Mouse (Mus musculus): ENCODE data around the gene Prickle2.
A peak's percentile ranks its signal among the peaks of the same experiment; 100 is the strongest.

The Prickle2 gene

GRCm38 (mm10) chr6:92575227-92575626 lies 130.7 kb downstream of the Prickle2 start:
- no peak for DNase-seq

- DNase-seq: no peak
These were observed 133.8 kb downstream of the Prickle2 start for GRCm38 (mm10) chr6:92572139-92572538.

- DNase-seq: no peak
These were observed 135.9 kb downstream of the Prickle2 start for GRCm38 (mm10) chr6:92570090-92570489.

GRCm38 (mm10) chr6:92569283-92569682 lies 136.7 kb downstream of the Prickle2 start:
- DNase-seq: no peak

GRCm38 (mm10) chr6:92559261-92559660 lies 146.7 kb downstream of the Prickle2 start:
- DNase-seq: no peak

GRCm38 (mm10) chr6:92555675-92556074 lies 150.3 kb downstream of the Prickle2 start:
- DNase-seq: peak; percentile 9

- no peak for DNase-seq
These were observed 152.9 kb downstream of the Prickle2 start for GRCm38 (mm10) chr6:92553086-92553485.

- no peak for DNase-seq
These were observed 156.7 kb downstream of the Prickle2 start for GRCm38 (mm10) chr6:92549246-92549645.

- DNase-seq: no peak
These were observed 160.8 kb downstream of the Prickle2 start for GRCm38 (mm10) chr6:92545204-92545603.

- no peak for DNase-seq
These were observed 162.1 kb downstream of the Prickle2 start for GRCm38 (mm10) chr6:92543825-92544224.

GRCm38 (mm10) chr6:92542402-92543101 lies 163.4 kb downstream of the Prickle2 start:
- no peak for DNase-seq

GRCm38 (mm10) chr6:92534226-92535031 lies 171.5 kb downstream of the Prickle2 start:
- peak; percentile 33 for DNase-seq

- no peak for DNase-seq
These were observed 172.5 kb downstream of the Prickle2 start for GRCm38 (mm10) chr6:92533306-92534063.

- no peak for DNase-seq
These were observed 173.1 kb downstream of the Prickle2 start for GRCm38 (mm10) chr6:92532896-92533295.

- no peak for DNase-seq
These were observed 173.6 kb downstream of the Prickle2 start for GRCm38 (mm10) chr6:92532331-92532730.

GRCm38 (mm10) chr6:92526212-92526611 lies 179.7 kb downstream of the Prickle2 start:
- no peak for DNase-seq

- DNase-seq: no peak
These were observed 180.3 kb downstream of the Prickle2 start for GRCm38 (mm10) chr6:92525646-92526045.

- peak; percentile 25 for DNase-seq
These were observed 184.4 kb downstream of the Prickle2 start for GRCm38 (mm10) chr6:92521526-92522075.

- no peak for DNase-seq
These were observed 185.7 kb downstream of the Prickle2 start for GRCm38 (mm10) chr6:92520088-92520875.

- DNase-seq: peak; percentile 4
These were observed 187.5 kb downstream of the Prickle2 start for GRCm38 (mm10) chr6:92518438-92518968.

GRCm38 (mm10) chr6:92517002-92517401 lies 189.0 kb downstream of the Prickle2 start:
- no peak for DNase-seq

- DNase-seq: no peak
These were observed 194.0 kb downstream of the Prickle2 start for GRCm38 (mm10) chr6:92512001-92512400.
